Mouse (Mus musculus) spleen, adult 2 months (tissue): ENCODE measurements at regions not wholly inside any gene's neighbourhood (a gene's known extent, or its start where the extent isn't known, plus 50 kb on each side); places are given as distances from the start of the nearest gene placed in this dataset.

Experiments used
- CTCF ChIP-seq: fragments of 200-500 bp; IDR thresholded peaks from 2 replicates; pipeline ENCODE4 v1.5.1; 2011; ENCODE audit warnings: mild to moderate bottlenecking, inconsistent platforms; ENCODE audit not compliant: insufficient read depth, insufficient read length, insufficient replicate concordance; ENCODE audit errors: extremely low read depth
- POLR2A ChIP-seq: fragments of 200-500 bp; IDR thresholded peaks from 2 replicates; pipeline ENCODE4 v1.6.1; 2011; ENCODE audit warnings: low read depth, low read length, inconsistent platforms

DNA sequence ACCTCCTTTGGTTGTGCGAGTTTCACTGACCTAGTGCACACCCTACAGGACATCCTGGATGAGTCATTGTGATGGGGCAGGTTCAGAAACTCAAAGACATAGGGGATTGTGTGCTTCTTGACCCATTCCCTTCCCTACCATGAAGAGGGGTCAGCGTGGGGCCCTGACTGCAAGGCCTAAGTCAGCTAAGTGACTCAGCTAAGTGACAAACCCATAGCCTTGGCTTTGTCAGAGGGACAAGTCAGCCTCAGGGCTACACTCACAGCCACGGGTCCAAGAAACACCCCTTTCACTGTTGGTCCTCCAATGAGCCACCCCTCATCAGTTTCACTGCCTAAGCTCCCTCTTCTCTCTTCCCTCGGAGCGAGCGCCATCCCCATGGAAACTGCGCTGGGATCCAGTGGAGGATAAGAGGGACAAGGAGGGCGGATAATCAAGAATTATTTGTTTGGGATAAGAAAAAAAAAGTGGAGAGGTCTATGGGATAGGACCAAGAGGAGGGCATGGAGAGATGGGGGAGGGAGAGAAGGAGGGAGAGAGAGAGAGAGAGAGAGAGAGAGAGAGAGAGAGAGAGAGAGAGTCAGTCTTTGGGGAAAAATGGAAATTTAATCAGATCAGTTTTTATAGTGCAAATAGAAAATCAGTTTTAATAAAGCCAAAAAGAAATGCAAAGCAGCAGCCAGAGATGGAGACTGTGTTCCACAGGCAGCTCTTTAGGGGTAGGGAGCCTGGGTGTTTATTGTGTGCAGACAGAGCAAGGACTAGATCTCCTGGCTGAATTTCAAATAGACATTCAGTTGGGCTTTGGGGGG lies 183.7 kb upstream of the 4931429L15Rik start:
- TF ChIP-seq CTCF (no peak), POLR2A (no peak)
